Mouse (Mus musculus): ENCODE data around the gene Abca1. TPM values are rescaled to one million over a fixed set of nuclear protein-coding genes. Genes with fewer than 3 reads are reported as not detected.

Abca1 gene
- polyA plus RNA-seq, 1 experiment from 2014 or later: 4.4 TPM

DNA sequence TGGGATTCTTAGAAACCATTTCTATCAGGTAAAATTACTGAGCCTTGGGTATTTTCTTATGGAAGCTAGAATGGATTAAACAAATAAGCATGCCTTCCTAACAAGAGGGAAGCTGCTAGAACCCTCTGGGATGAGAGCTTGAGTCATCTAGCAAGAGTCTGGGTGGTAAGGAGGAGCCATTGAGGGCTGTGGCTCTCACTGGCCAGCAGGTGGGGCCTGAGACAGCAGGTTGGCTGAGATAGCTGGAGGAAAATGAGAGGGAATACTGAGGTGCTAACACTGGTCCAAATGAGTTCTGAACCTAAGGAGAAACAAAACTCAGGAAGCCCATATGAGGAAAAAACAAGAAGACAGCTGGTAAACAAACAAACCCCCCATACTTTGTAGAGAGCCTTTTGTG is 42.1 kb downstream of the Abca1 start:
- Histone ChIP-seq H3K4me1 (peaks cover 25% of the 10 kb centered on the region), H3K4me2 (no peak overlapping the region), H3K9me3 (replicated peaks) (no peaks in the 10 kb centered on the region), H3K9ac (no peak overlapping the region), H3K27me3 (no peaks in the 10 kb centered on the region), H3K4me3 (replicated peaks) (no peak overlapping the region), H3K27ac (0 out of 2 replicates have a peak overlapping the region, but pooled peaks have one; percentile 7), H3K36me3 (no peaks in the 10 kb centered on the region)
- no peak for ATAC-seq (replicated peaks; ENCODE audit: low FRiP score)

DNA sequence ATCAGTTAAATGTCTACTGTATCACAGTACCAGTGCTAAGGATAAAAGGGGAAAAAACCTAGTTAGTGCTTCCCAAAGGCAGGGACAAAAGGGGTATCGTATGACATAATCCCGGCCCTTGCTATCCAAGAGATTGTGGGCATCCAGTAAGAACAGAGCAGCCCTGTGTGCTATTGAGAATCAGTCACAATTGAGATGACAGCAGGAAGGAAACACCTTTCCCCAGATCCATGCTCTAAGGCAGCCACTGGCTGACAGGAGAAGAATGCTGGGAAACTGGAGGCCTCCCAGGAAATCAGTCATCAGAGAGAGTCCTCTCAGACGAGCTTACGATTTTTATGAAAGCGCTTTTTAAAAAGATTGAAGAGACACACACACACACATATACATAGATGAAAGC is 42.6 kb downstream of the Abca1 start:
- ATAC-seq (replicated peaks; ENCODE audit: low FRiP score): no peak
- Histone ChIP-seq H3K9me3 (replicated peaks) (no peaks in the 10 kb centered on the region), H3K9ac (no peak overlapping the region), H3K27me3 (no peaks in the 10 kb centered on the region), H3K4me1 (peaks cover 21% of the 10 kb centered on the region), H3K4me2 (no peak overlapping the region), H3K27ac (0 out of 2 replicates have a peak overlapping the region, but pooled peaks have one; percentile 7), H3K36me3 (no peaks in the 10 kb centered on the region), H3K4me3 (replicated peaks) (no peak overlapping the region)
- 69% methylated on average over 5 of the region's 5 CpGs for WGBS

DNA sequence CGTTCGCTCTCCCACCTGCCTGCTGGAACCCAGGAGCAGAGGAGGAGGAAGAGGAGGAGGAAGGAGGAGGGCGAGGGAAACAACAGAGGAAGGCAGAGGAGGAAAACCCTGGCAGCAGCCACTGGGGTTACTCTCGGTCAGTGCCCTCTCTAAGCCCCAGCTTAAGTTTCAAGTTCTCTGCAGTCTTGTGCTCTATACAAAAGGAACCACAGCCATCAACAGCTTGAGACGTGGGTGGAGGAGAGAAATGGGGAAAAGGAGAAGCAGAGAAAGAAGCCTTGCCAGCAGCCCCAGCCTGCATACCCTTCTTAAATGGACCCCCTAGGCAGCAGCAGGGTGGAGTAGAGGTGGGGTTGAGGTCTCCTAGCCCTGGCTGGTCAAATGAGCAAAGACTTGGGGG is 43.8 kb downstream of the Abca1 start:
- no peaks in the 10 kb centered on the region for H3K9me3 ChIP-seq (replicated peaks)
- 7% methylated on average over 3 of the region's 5 CpGs for WGBS
- H3K36me3 ChIP-seq: no peaks in the 10 kb centered on the region
- H3K4me1 ChIP-seq: peaks cover 25% of the 10 kb centered on the region
- H3K4me2 ChIP-seq: no peak overlapping the region
- H3K27me3 ChIP-seq: no peaks in the 10 kb centered on the region
- H3K4me3 ChIP-seq (replicated peaks): no peak overlapping the region
- H3K27ac ChIP-seq: 0 out of 2 replicates have a peak overlapping the region, but pooled peaks have one; percentile 6
- no peak overlapping the region for H3K9ac ChIP-seq
- ATAC-seq (replicated peaks; ENCODE audit: low FRiP score): peak; percentile 72

DNA sequence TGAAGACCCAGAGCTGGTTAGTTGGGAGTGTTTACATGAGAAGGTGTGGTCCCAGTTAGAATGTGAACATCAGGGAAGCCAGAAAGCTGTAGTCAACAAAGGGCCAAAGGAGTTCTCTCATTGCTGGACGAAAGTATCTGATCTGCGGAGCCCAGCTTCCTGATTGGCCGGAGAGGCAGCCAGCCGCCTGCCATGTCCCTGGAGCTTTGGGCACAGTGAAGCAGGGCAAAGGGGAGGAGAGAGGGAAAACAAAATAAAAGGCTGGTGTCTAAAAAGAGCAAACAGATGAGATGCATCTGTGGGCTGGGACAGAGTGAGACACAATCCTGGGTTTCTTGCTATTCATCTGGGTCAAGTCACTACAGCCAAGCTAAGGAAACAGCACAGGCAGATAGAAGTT is 44.3 kb downstream of the Abca1 start:
- ATAC-seq (replicated peaks; ENCODE audit: low FRiP score): peak; percentile 42
- no peaks in the 10 kb centered on the region for H3K27me3 ChIP-seq
- H3K36me3 ChIP-seq: no peaks in the 10 kb centered on the region
- H3K4me2 ChIP-seq: no peak overlapping the region
- no peak overlapping the region for H3K4me3 ChIP-seq (replicated peaks)
- 0 out of 2 replicates have a peak overlapping the region, but pooled peaks have one; percentile 37 for H3K27ac ChIP-seq
- peaks cover 25% of the 10 kb centered on the region for H3K4me1 ChIP-seq
- H3K9me3 ChIP-seq (replicated peaks): no peaks in the 10 kb centered on the region
- no peak overlapping the region for H3K9ac ChIP-seq
- WGBS: 50% methylated on average over 4 of the region's 4 CpGs

DNA sequence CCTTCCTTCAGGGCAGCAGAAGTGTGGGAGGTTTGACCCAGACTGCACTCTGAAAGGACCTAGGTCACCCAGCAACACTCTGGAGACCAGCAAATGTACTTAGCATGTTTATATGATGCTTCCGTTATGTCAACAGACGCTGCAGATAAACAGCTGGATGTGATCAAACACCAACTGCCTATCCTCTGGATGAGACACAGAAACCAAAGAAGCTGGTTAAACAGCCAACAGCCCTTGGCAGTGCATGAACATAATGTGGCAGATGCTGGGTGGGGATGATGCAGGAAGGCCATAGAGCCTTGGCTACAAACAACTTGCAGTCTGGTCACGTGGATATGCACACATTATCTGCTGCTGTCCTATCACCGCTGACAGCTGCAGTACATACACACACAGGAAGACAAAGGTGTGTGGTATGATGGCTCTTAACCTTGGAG is 47.8 kb downstream of the Abca1 start:
- Histone ChIP-seq H3K27me3 (no peaks in the 10 kb centered on the region), H3K9ac (no peak overlapping the region), H3K4me3 (replicated peaks) (no peak overlapping the region), H3K9me3 (replicated peaks) (no peaks in the 10 kb centered on the region), H3K36me3 (no peaks in the 10 kb centered on the region), H3K27ac (no peak overlapping the region), H3K4me1 (peaks cover 18% of the 10 kb centered on the region), H3K4me2 (no peak overlapping the region)
- WGBS: 54% methylated on average over 4 of the region's 4 CpGs
- ATAC-seq (replicated peaks; ENCODE audit: low FRiP score): no peak

DNA sequence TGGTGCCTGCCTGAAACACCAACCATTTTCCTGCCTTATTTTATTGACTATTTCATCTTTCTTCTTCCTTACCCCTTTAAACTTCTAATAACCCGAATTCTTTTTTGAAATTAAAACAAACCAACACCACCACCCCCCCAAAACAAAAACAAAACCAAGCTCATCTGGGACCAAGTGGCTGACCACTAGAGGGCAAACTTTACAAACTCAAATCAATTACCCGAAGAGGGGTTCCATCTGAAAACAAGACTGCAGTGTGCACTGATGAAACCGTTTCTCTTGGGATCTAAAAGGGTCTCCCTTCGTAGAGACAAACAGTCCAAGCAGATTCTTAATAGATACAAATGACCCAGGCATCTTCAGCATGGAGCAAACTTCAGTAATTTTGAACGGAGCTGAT is 49.3 kb downstream of the Abca1 start:
- H3K4me3 ChIP-seq (replicated peaks): no peak overlapping the region
- no peak for ATAC-seq (replicated peaks; ENCODE audit: low FRiP score)
- no peaks in the 10 kb centered on the region for H3K9me3 ChIP-seq (replicated peaks)
- WGBS: 35% methylated on average over 5 of the region's 5 CpGs
- H3K27ac ChIP-seq: no peak overlapping the region
- no peaks in the 10 kb centered on the region for H3K27me3 ChIP-seq
- H3K4me2 ChIP-seq: no peak overlapping the region
- no peak overlapping the region for H3K9ac ChIP-seq
- peaks cover 7% of the 10 kb centered on the region; the same call in 1 of the 2 replicates for H3K4me1 ChIP-seq
- no peaks in the 10 kb centered on the region for H3K36me3 ChIP-seq

DNA sequence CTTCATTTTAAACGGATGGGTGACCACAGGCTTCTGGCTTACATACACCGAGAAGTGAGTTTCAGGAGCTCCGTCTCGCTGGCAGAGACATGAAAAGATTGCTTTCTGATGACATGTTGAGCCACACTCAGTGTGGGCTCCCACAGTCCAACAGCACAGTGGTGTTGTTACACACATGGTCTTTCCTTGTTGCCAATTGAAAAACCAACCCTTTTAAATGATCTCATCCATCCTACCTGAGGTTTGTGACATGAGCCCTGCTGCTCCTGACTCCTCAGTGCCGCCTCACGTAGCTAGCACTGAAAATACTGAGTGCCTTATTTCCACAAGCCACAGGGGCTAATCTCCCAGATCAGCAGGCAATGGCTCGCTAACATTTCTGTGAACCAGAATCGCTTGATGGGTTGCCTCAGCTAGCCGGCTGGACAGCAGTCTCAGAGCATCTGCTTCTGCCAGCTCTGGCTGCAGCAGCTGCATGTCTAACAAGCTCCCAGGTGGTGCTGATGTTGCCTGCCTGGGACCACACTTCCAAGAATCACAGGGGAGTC is 50.2 kb downstream of the Abca1 start:
- 0 out of 2 replicates have a peak, but pooled peaks cover 5% of the 10 kb centered on the region for H3K4me1 ChIP-seq
- no peaks in the 10 kb centered on the region for H3K9me3 ChIP-seq (replicated peaks)
- no peak overlapping the region for H3K4me3 ChIP-seq (replicated peaks)
- ATAC-seq (replicated peaks; ENCODE audit: low FRiP score): no peak
- no peak overlapping the region for H3K9ac ChIP-seq
- WGBS: 67% methylated on average over 9 of the region's 9 CpGs
- no peak overlapping the region for H3K27ac ChIP-seq
- no peak overlapping the region for H3K4me2 ChIP-seq
- H3K36me3 ChIP-seq: no peaks in the 10 kb centered on the region
- no peaks in the 10 kb centered on the region for H3K27me3 ChIP-seq

DNA sequence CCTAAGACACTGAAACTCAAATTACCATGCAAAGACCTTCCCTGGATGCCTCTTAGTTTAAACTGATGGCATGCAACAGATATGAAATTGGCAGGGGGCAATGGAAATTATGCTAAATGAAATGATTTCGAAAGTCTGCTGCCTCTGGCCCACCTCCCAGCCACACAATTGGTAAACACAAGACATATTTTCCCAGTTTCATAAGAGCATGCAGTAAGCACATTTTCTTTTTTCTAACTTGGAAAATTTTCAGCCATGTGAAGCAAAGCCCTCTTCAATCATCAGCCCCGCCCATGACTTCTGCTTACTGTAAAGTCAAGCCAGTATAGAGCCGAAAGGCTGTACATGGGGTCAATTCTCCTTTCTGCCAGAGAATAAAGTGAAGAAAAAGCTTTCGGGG is 51.5 kb downstream of the Abca1 start:
- H3K9me3 ChIP-seq (replicated peaks): no peaks in the 10 kb centered on the region
- no peaks in the 10 kb centered on the region for H3K27me3 ChIP-seq
- H3K4me3 ChIP-seq (replicated peaks): no peak overlapping the region
- 0 out of 2 replicates have a peak, but pooled peaks cover 5% of the 10 kb centered on the region for H3K4me1 ChIP-seq
- H3K27ac ChIP-seq: no peak overlapping the region
- H3K4me2 ChIP-seq: no peak overlapping the region
- H3K36me3 ChIP-seq: no peaks in the 10 kb centered on the region
- no peak for ATAC-seq (replicated peaks; ENCODE audit: low FRiP score)
- no peak overlapping the region for H3K9ac ChIP-seq
- WGBS: 76% methylated on average over 4 of the region's 4 CpGs

DNA sequence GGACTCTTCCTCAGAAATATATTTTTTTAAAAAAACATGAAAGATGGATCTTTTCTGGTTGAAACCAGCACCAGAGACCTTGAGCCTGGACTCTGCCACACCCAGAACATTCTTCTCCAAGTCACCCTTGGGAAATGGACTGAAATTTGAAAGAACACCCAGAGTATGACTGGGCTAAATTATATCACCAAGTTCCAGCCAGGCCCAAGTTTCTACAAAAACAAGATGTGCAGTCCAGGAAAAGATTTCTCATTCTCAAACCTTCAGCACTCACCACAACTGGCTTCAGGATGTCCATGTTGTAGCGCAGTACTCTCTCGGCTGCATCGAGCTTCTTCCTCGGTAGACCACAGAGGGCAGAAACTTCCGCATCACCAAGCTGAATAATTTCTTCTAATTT is 53.0 kb downstream of the Abca1 start:
- H3K27me3 ChIP-seq: no peaks in the 10 kb centered on the region
- H3K9me3 ChIP-seq (replicated peaks): no peaks in the 10 kb centered on the region
- 0 out of 2 replicates have a peak, but pooled peaks cover 1% of the 10 kb centered on the region for H3K4me1 ChIP-seq
- H3K4me3 ChIP-seq (replicated peaks): no peak overlapping the region
- H3K4me2 ChIP-seq: no peak overlapping the region
- H3K27ac ChIP-seq: no peak overlapping the region
- no peak overlapping the region for H3K9ac ChIP-seq
- no peak for ATAC-seq (replicated peaks; ENCODE audit: low FRiP score)
- H3K36me3 ChIP-seq: no peaks in the 10 kb centered on the region
- WGBS: 96% methylated on average over 5 of the region's 5 CpGs

DNA sequence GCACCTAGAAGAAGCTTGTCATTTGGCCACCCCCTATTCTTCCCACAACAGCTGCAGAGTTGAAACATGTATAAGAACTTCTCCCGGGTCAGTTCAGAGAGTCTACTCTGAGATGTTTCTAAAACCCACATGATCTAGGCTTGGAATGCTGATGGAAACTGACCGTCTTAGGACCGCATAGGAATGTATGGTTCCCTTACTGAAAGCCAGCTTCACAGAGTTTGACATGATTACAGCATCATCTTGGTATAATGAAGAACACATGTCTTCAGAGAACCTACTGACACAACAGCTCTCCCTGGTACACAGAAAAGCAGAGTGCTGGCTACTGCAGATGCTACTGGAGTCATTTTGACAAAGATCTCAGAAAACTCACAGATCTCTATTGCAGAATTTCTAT is 53.6 kb downstream of the Abca1 start:
- ATAC-seq (replicated peaks; ENCODE audit: low FRiP score): no peak
- Histone ChIP-seq H3K4me1 (no peaks in the 10 kb centered on the region), H3K4me3 (replicated peaks) (no peak overlapping the region), H3K9ac (no peak overlapping the region), H3K9me3 (replicated peaks) (no peaks in the 10 kb centered on the region), H3K4me2 (no peak overlapping the region), H3K27me3 (no peaks in the 10 kb centered on the region), H3K27ac (no peak overlapping the region), H3K36me3 (no peaks in the 10 kb centered on the region)
- WGBS: 93% methylated on average over 3 of the region's 3 CpGs

DNA sequence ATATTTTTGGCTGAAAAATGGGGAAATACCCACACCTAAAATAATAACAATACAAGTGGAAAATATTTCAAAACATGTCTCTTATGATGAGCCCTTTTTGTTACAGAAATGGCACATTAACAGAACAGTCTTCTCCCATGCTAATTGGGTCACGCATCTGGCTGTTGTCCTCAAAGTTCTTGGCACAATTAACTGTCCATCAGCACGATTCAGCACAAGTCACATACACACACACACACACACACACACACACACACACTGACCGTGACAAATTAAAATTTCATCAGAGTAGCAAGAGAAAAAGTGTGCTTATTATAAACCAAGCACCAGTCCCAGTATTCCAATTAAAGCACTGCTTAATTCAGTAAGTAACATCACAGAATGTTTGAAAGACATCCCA is 55.1 kb downstream of the Abca1 start:
- Histone ChIP-seq H3K36me3 (no peaks in the 10 kb centered on the region), H3K9ac (no peak overlapping the region), H3K4me1 (no peaks in the 10 kb centered on the region), H3K27me3 (no peaks in the 10 kb centered on the region), H3K4me3 (replicated peaks) (no peak overlapping the region), H3K9me3 (replicated peaks) (no peaks in the 10 kb centered on the region), H3K27ac (no peak overlapping the region), H3K4me2 (no peak overlapping the region)
- 89% methylated on average over 3 of the region's 3 CpGs for WGBS
- no peak for ATAC-seq (replicated peaks; ENCODE audit: low FRiP score)

DNA sequence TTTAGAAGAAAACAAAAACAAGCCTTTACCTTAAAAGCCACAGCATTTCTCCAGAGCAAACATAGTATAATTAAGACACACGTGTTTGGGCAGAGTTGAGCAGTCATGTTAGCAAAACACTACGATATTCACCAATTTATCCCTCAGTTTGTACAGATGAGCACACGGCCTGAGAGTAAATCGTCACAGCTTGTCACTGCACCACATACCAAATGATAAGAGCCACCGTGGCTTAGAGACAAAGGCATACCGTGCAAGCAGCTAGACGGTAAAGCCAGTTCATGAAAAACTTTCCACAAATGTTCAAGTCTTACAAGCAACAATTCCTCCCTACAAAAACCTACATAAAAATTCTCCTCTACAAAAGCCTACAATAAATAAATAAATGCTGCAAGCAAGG is 57.2 kb downstream of the Abca1 start:
- H3K27ac ChIP-seq: no peak overlapping the region
- H3K9me3 ChIP-seq (replicated peaks): no peaks in the 10 kb centered on the region
- H3K4me1 ChIP-seq: no peaks in the 10 kb centered on the region
- H3K27me3 ChIP-seq: no peaks in the 10 kb centered on the region
- H3K36me3 ChIP-seq: no peaks in the 10 kb centered on the region
- no peak overlapping the region for H3K9ac ChIP-seq
- no peak overlapping the region for H3K4me2 ChIP-seq
- 77% methylated on average over 7 of the region's 7 CpGs for WGBS
- ATAC-seq (replicated peaks; ENCODE audit: low FRiP score): no peak
- no peak overlapping the region for H3K4me3 ChIP-seq (replicated peaks)

DNA sequence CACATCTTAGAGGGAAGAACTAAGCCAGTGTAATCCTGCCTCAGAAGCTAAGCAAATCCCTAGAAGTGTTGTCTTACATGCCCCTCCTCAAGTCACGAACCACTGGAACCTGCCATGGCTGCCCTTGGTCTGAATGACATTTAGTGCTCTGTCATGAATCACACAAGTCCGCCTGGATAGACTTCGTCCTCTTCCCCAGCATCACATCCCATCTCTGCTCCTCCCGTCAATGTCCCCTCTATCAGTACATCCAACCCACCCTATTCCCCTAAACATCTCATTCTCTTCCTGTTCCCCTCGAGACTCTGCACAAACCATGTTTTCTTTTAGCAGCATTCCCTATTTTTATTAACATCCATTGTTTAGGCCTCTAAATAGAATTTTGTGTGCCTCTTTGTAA is 58.4 kb downstream of the Abca1 start:
- Histone ChIP-seq H3K4me2 (no peak overlapping the region), H3K4me3 (replicated peaks) (no peak overlapping the region), H3K4me1 (no peaks in the 10 kb centered on the region), H3K36me3 (no peaks in the 10 kb centered on the region), H3K27me3 (no peaks in the 10 kb centered on the region), H3K27ac (no peak overlapping the region), H3K9me3 (replicated peaks) (no peaks in the 10 kb centered on the region), H3K9ac (no peak overlapping the region)
- no peak for ATAC-seq (replicated peaks; ENCODE audit: low FRiP score)
- WGBS: 56% methylated on average over 5 of the region's 5 CpGs

Measured in kidney, embryonic 15.5 days (tissue).